ENCODE assay signal across 19 mouse cellular contexts in genomic region chr11:6028911-6029310, GRCm38 (mm10). TPM values are rescaled to one million over a fixed set of nuclear protein-coding genes. Genes with fewer than 3 reads are reported as not detected.
DNase-seq lines count a peak whose midpoint lies in the region; TF ChIP-seq lines count a peak whose summit lies in the region.
"Had no signal": no experiment of that assay in that cellular context is flagged by ENCODE, and none has a peak within 500 bp of the region (broad histone marks: within the 10 kb centered on the region; RNA-seq: fewer than 3 reads in every experiment).

No protein-coding gene starts in this region.

- TF ChIP-seq CTCF in layer of hippocampus, adult 2 months (conservative IDR thresholded peaks at IDR 0.05) = no peak
- TF ChIP-seq CTCF in thymus, adult 2 months (IDR thresholded peaks at IDR 0.05; ENCODE audit: borderline replicate concordance, control insufficient read depth, extremely low read depth, insufficient read depth, low read length, poor library complexity) = no peak

- DNase-seq in gastrocnemius, adult 18-20 months (ENCODE audit: low spot score) = peak; percentile 49
- no peak for DNase-seq in gastrocnemius, postnatal 4 days (ENCODE audit: low spot score in 2 of 2)
- no peak for DNase-seq in layer of hippocampus, adult 2 months (ENCODE audit: low spot score in 2 of 2)
- DNase-seq in layer of hippocampus, adult 9-10 months (ENCODE audit: low spot score) = no peak
- DNase-seq in brain, adult 2 months (ENCODE audit: low read depth, low spot score) = peak; percentile 74
- peak; percentile 26 to 44 for DNase-seq in cerebellum, postnatal 10 days
- no peak for DNase-seq in thymus, adult 2 months
- no peak for DNase-seq in retina, postnatal 1 day
- DNase-seq: adrenal gland, adult 2 months; B cell, adult 2 months; gastrocnemius, postnatal 10 days; heart, adult 2 months; heart, postnatal 4 days; liver, postnatal 0 days; thymus, postnatal 14 days had no signal

- H3K36me3 ChIP-seq in thymus, adult 2 months (ENCODE audit: control insufficient read depth, insufficient read depth, low read length) = no peaks in the 10 kb centered on the region
- H3K36me3 ChIP-seq: forebrain, embryonic 10.5 days; limb, embryonic 15.5 days; midbrain, embryonic 15.5 days had no signal

- H3K27me3 ChIP-seq in thymus, adult 2 months (ENCODE audit: control insufficient read depth, insufficient read depth, low read length) = no peaks in the 10 kb centered on the region
- H3K27me3 ChIP-seq: limb, embryonic 15.5 days; midbrain, embryonic 15.5 days had no signal

- no peak overlapping the region for H3K4me3 ChIP-seq in layer of hippocampus, adult 2 months
- H3K4me3 ChIP-seq in thymus, adult 2 months (ENCODE audit: control insufficient read depth, insufficient read depth, low read length) = no peak overlapping the region
- H3K4me3 ChIP-seq: forebrain, embryonic 10.5 days; heart, adult 2 months; limb, embryonic 15.5 days; megakaryocyte, embryonic 14.5 days; midbrain, embryonic 15.5 days had no signal

- 96% methylated on average over 7 of the region's 7 CpGs for WGBS in thymus, adult 2 months

- TF ChIP-seq POLR2A in thymus, adult 2 months (IDR thresholded peaks at IDR 0.05; ENCODE audit: control insufficient read depth, extremely low read depth, insufficient read depth, low read length, poor library complexity) = no peak

- H3K4me1 ChIP-seq in thymus, adult 2 months (replicated peaks; ENCODE audit: control insufficient read depth, insufficient read depth, low read length) = no peaks in the 10 kb centered on the region
- H3K4me1 ChIP-seq: megakaryocyte, embryonic 14.5 days; midbrain, embryonic 15.5 days had no signal

- H3K27ac ChIP-seq in layer of hippocampus, adult 2 months = peak overlapping the region; percentile 70
- H3K27ac ChIP-seq in thymus, adult 2 months (ENCODE audit: control insufficient read depth, insufficient read depth, low read length) = no peak overlapping the region
- H3K27ac ChIP-seq: forebrain, embryonic 10.5 days; heart, adult 2 months; limb, embryonic 15.5 days; midbrain, embryonic 15.5 days had no signal

RNA-seq across cellular contexts. Expression of gene Camk2b, which starts 37.3 kb away (rescaled TPM):
- 100 to 1,000 TPM; 149 to 185 TPM for total RNA-seq in gastrocnemius, adult 18-20 months (2021)
- 100 to 1,000 TPM; 190 to 199 TPM for total RNA-seq in gastrocnemius, postnatal 4 days (2021)
- 1,000 to 10,000 TPM; 1,149 to 1,215 TPM for total RNA-seq in layer of hippocampus, adult 2 months (2021)
- 6.0 and 9.0 TPM in 2 replicates for polyA plus RNA-seq in thymus, adult 2 months (2012; rRNA removed)

Comparison
In these comparisons a context has a peak if more than half of its experiments do, and no peak if none do; other contexts are left out.
1. DNase-seq: peak in gastrocnemius, adult 18-20 months (single experiment), brain, adult 2 months (single experiment) and cerebellum, postnatal 10 days (2 of 2); none in gastrocnemius, postnatal 4 days (0 of 2), layer of hippocampus, adult 2 months (0 of 2), layer of hippocampus, adult 9-10 months (single experiment), thymus, adult 2 months (single experiment) and retina, postnatal 1 day (single experiment).
2. RNA of gene Camk2b, which starts 37.3 kb away (total RNA-seq): 1,149 to 1,215 TPM in layer of hippocampus, adult 2 months; 190 to 199 TPM in gastrocnemius, postnatal 4 days and 149 to 185 TPM in gastrocnemius, adult 18-20 months; every median in the first group is over 4 times any median in the second.